Mouse (Mus musculus) intestine, embryonic 15.5 days (tissue): ENCODE measurements around the gene Ercc6l2. TPM values are rescaled to one million over a fixed set of nuclear protein-coding genes. Genes with fewer than 3 reads are reported as not detected.
"Not testable (repeated sequence)": the region's sequence is repeated elsewhere in the genome, so short reads cannot be mapped to it uniquely, and the experiment has no call there.

ENCODE experiments used
- ATAC-seq: fragments of 200-750 bp; cut with Nextera tagmentation; 2 replicates; pipeline ENCODE4 v1.8.0; 2017; ENCODE audit warnings: moderate TSS enrichment, moderate library complexity
- H3K27ac ChIP-seq: fragments of 300-500 bp; sonication (generic); 2 replicates; pipeline ENCODE4 v1.5.1; 2015; ENCODE audit warnings: mild to moderate bottlenecking, inconsistent platforms
- H3K27me3 ChIP-seq: fragments of 300-500 bp; sonication (generic); replicated peaks from 2 replicates; pipeline ENCODE4 v1.6.1; 2015; ENCODE audit warnings: inconsistent platforms
- H3K36me3 ChIP-seq: fragments of 300-500 bp; sonication (generic); 2 replicates; pipeline ENCODE4 v1.6.1; 2015; ENCODE audit warnings: inconsistent platforms
- H3K4me1 ChIP-seq: fragments of 300-500 bp; sonication (generic); replicated peaks from 2 replicates; pipeline ENCODE4 v1.6.1; 2015; ENCODE audit warnings: inconsistent platforms
- H3K4me2 ChIP-seq: fragments of 300-500 bp; sonication (generic); replicated peaks from 2 replicates; pipeline ENCODE4 v1.6.1; 2015; ENCODE audit warnings: mild to moderate bottlenecking, inconsistent platforms
- H3K4me3 ChIP-seq: fragments of 300-500 bp; sonication (generic); replicated peaks from 2 replicates; pipeline ENCODE4 v1.5.1; 2015; ENCODE audit warnings: inconsistent platforms
- H3K9ac ChIP-seq: fragments of 300-500 bp; sonication (generic); 2 replicates; pipeline ENCODE4 v1.6.1; 2015; ENCODE audit warnings: inconsistent platforms
- H3K9me3 ChIP-seq: fragments of 300-500 bp; sonication (generic); 2 replicates; pipeline ENCODE4 v1.6.1; 2016; ENCODE audit warnings: inconsistent platforms
- WGBS: fragments of 180-500 bp; shearing (Covaris S2); methylation state at CpG from one replicate; pipeline ENCODE4 v1.1.7; 2015; 5-methylcytosine and 5-hydroxymethylcytosine counted together
- polyA plus RNA-seq: library from polyadenylated mRNA; unstranded; fragments of >200 nt; fragmentation: Nextera tagmentation; extraction: Ambion mirVana; gene quantifications from 2 replicates; pipeline ENCODE4 v1.2.1, GENCODE M21; 2015

Ercc6l2 gene
- polyA plus RNA-seq, 1 experiment from 2014 or later = 22.5 TPM

DNA sequence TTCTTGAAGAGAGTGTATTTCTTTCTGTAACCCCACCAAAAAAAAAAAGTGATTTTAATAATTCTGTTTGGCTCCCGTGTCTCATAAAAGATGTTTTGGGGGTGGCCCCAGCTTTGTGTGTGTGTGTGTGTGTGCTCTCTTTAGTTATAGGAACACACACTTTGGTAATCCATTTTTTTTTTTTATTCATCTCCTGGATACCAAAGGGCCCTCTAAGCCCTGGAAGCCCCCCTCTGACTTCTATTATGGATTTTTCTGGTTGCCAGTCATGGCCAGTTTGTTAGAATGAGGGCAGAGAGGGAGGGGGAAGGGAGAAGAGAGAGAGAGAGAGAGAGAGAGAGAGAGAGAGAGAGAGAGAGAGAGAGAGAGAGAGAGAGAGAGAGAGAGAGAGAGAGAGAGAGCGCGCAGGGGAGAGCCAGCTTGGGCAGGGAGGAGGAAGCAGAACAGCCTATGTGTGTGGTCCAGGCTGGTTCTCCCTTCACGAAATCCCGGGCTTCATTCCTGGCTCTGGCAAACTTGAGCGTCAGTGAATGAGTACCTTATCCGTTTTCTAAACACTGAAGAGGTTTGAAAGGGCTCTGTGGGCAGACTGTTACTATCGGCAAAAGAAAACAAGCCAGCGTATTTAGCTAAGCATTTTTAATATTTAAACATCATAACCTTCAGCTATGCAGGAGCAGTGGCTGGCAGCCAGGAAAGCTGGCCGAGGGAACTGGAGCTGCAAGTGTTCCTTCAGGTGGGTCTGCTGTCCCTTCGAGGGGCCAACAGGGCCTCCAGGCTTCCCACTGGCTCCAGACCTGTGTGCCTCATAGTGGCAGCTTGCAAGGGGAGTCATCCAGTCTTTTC lies 103.0 kb downstream of the Ercc6l2 start:
- Histone ChIP-seq H3K27me3 (no peaks in the 10 kb centered on the region), H3K9me3 (no peaks in the 10 kb centered on the region), H3K4me2 (peak overlapping the region; percentile 13), H3K36me3 (no peaks in the 10 kb centered on the region), H3K27ac (peak overlapping the region; percentile 76), H3K9ac (no peak overlapping the region), H3K4me1 (peaks cover 26% of the 10 kb centered on the region), H3K4me3 (no peak overlapping the region)
- peak; percentile 57 for ATAC-seq
- 13% methylated on average over 11 of the region's 11 CpGs for WGBS

DNA sequence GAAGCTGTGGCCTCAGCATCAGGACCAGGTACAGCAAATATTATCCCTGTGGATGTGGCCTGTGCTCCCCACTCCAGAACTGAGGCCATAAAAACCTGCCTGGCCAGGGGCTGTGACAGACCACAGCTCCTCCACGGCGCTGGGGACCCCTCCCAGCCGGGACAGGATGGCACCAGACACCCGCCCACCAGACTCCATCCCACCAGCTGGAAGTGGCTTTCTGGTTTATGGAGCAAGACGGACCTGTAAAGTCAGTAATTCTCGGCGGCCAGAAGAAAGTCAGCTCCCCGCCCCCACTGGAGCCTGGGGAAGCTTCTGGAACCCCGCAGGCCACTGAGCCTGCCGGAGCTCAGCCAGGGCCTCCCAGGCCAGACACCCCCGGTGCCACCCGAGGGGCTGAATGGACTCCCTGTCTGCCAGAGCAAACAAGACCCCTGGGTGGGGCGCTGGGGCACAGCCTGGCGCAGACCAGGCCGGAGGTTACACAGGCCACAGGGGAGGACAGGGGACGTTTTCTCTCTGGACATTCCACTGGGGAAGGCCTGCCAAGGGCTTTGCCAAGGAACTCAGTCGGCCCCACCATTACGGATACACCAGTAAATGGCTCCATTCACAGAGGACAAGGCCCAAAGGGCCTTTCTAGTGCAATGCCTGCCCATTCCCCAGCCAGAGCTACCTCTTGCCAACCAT lies 103.8 kb downstream of the Ercc6l2 start:
- Histone ChIP-seq H3K27ac (peak overlapping the region; percentile 76), H3K4me3 (no peak overlapping the region), H3K9me3 (no peaks in the 10 kb centered on the region), H3K36me3 (no peaks in the 10 kb centered on the region), H3K27me3 (no peaks in the 10 kb centered on the region), H3K9ac (0 out of 2 replicates have a peak overlapping the region, but pooled peaks have one; percentile 12), H3K4me1 (peaks cover 26% of the 10 kb centered on the region), H3K4me2 (peak overlapping the region; percentile 13; the same call in 1 of the 2 replicates)
- ATAC-seq = 0 out of 2 replicates have a peak, but pooled peaks have one; percentile 42
- 32% methylated on average over 18 of the region's 18 CpGs for WGBS

DNA sequence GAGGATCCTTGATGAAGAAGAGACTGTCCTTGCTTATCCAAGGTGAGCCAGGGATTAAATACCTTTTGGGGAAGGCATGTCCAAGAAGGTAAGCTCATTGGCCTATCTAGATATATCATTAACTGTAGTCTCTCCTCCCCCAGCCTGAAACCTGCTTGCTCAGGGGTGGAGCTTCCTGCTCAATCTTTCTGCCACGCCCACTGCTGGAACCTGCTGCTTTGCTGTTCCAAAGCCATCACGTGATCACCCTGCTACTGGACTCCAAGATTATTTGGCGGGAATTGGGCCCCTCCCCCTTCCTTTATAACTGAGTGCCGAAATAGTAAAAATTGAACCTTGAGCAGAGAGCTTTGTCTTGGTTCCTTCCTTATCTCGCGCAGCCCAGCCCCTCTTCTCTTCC lies 109.0 kb downstream of the Ercc6l2 start:
- not testable (repeated sequence) for H3K4me2 ChIP-seq, H3K9me3 ChIP-seq, H3K27me3 ChIP-seq, H3K27ac ChIP-seq, H3K9ac ChIP-seq, H3K4me1 ChIP-seq, H3K36me3 ChIP-seq, H3K4me3 ChIP-seq
- 57% methylated on average over 2 of the region's 6 CpGs for WGBS
- peak; percentile 18; the same call in 1 of the 2 replicates for ATAC-seq

DNA sequence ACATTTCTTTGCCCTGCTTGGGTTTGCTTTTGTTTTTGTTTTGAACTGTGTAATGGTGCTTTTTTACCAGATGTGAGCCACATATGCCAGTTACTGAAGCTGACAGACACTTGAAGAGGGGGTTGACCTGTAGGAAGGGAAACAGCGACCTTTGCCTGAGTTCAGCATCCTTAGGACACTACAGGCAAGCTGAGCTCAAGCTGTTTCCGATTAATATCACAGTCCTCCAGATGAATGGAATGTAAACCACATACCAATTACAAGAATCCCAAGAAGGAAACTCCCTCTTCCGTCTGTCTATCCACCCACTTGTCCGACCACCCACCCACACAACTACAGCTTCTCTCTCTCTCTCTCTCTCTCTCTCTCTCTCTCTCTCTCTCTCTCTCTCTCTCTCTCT lies 112.3 kb downstream of the Ercc6l2 start:
- H3K4me2 ChIP-seq = no peak overlapping the region
- H3K27me3 ChIP-seq = no peaks in the 10 kb centered on the region
- no peak for ATAC-seq
- H3K36me3 ChIP-seq = no peaks in the 10 kb centered on the region
- peaks cover 19% of the 10 kb centered on the region; the same call in 1 of the 2 replicates for H3K4me1 ChIP-seq
- no peak overlapping the region for H3K4me3 ChIP-seq
- no peak overlapping the region for H3K9ac ChIP-seq
- WGBS = 45% methylated on average over 4 of the region's 4 CpGs
- H3K27ac ChIP-seq = peak overlapping the region; percentile 22; the same call in 1 of the 2 replicates
- H3K9me3 ChIP-seq = no peaks in the 10 kb centered on the region

DNA sequence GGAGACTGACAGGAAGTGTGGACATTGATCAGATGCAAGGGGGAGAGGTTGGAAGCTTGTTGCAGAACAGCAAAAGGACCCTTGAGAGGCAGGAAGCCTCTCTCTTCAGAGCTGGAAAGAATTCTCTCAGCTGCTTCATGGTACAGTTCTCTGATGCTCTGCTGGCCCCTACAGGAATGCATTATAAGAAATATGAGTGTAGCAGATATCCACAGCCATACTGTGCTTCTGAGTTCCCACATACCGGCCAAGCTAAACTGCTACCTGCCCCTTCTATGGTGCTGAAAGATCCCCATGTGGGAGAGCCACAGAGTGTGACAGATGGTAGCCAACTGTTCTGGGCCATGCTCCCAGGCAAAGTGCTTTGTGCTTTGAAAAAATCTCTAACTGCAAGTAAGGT lies 114.3 kb downstream of the Ercc6l2 start:
- Histone ChIP-seq H3K9me3 (no peaks in the 10 kb centered on the region), H3K9ac (no peak overlapping the region), H3K27ac (peak overlapping the region; percentile 72), H3K4me3 (no peak overlapping the region), H3K4me2 (no peak overlapping the region), H3K4me1 (peaks cover 19% of the 10 kb centered on the region; the same call in 1 of the 2 replicates), H3K27me3 (no peaks in the 10 kb centered on the region), H3K36me3 (no peaks in the 10 kb centered on the region)
- WGBS = 15% methylated on average over 1 of the region's 1 CpGs
- ATAC-seq = peak; percentile 66

DNA sequence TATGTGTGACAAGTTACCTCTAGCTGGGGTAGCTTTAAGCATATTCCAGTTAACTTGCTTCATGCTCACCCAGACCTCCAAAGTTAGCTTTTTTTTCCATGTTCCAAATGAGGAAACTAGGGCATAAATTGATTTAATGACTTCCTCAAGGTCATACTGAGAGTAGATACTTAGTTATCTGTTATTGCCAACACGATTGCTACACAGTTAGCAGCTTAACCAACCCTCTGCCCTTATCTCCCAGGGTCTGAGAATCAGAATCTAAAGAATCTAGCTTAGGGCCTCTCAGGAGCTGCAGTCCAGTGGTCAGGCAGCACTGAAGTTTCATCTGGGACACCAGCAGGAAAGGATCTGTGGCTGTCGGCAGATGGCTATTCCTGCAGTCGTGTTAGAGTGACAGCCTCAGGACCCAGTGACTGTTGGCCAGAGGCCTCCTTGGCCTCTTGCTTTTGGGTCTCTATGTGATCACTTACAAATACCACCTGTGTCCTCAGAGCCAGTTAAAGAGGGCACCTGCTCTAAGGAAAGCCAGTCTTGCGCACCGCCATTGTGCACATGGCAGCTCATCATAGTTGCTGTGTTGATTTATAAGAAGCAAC lies 115.0 kb downstream of the Ercc6l2 start:
- ATAC-seq = peak; percentile 65
- Histone ChIP-seq H3K4me1 (peaks cover 19% of the 10 kb centered on the region; the same call in 1 of the 2 replicates), H3K27ac (peak overlapping the region; percentile 72), H3K27me3 (no peaks in the 10 kb centered on the region), H3K9ac (no peak overlapping the region), H3K4me3 (no peak overlapping the region), H3K36me3 (no peaks in the 10 kb centered on the region), H3K9me3 (no peaks in the 10 kb centered on the region), H3K4me2 (0 out of 2 replicates have a peak overlapping the region, but pooled peaks have one; percentile 2)
- WGBS = 48% methylated on average over 5 of the region's 5 CpGs

DNA sequence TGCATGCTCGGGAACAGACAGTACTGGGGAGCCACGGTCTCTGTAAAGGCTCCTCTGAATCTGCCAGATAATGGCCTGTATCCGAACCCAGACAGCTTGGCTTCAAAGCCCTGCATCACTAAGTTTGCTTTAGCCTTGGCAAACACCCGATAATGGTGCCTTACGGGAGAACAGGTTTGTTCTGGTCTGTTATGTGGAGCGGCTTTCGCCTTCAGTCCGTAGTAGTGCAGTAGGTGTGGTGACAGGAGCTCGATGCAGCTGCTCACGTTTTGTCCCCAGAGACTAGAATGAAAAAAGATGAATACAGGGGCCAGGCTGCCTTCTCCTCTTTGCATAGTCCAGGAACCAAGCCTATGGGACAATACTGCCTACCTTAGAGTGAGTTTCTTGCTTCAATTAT lies 115.5 kb downstream of the Ercc6l2 start:
- ATAC-seq = peak; percentile 57
- Histone ChIP-seq H3K27me3 (no peaks in the 10 kb centered on the region), H3K4me3 (no peak overlapping the region), H3K4me2 (0 out of 2 replicates have a peak overlapping the region, but pooled peaks have one; percentile 2), H3K27ac (peak overlapping the region; percentile 72; the same call in 1 of the 2 replicates), H3K9me3 (no peaks in the 10 kb centered on the region), H3K4me1 (peaks cover 19% of the 10 kb centered on the region; the same call in 1 of the 2 replicates), H3K9ac (no peak overlapping the region), H3K36me3 (no peaks in the 10 kb centered on the region)
- WGBS = 61% methylated on average over 10 of the region's 10 CpGs

DNA sequence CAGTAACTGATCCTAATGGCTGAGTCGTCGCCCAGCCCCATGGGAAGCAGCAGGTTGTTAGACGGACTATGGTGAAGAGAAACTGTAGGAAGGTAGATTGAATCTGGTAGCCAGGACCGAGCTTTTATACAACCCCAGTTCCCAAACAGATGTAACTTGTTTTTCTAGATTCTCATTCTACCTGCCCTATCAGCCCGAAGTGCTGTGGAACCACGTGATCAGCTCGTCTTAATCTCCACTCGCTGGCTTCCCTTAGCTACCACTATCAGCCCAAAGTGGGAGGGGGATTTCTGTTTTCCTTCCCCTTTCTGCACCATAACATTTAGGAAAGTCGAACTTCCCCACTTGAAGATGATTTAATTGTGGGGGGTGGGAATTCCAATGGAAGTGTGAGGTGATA lies 121.3 kb downstream of the Ercc6l2 start:
- WGBS = 80% methylated on average over 9 of the region's 9 CpGs
- Histone ChIP-seq H3K4me3 (no peak overlapping the region), H3K9ac (no peak overlapping the region), H3K9me3 (no peaks in the 10 kb centered on the region), H3K4me1 (no peaks in the 10 kb centered on the region), H3K4me2 (no peak overlapping the region), H3K27ac (no peak overlapping the region), H3K27me3 (no peaks in the 10 kb centered on the region), H3K36me3 (no peaks in the 10 kb centered on the region)
- no peak for ATAC-seq

DNA sequence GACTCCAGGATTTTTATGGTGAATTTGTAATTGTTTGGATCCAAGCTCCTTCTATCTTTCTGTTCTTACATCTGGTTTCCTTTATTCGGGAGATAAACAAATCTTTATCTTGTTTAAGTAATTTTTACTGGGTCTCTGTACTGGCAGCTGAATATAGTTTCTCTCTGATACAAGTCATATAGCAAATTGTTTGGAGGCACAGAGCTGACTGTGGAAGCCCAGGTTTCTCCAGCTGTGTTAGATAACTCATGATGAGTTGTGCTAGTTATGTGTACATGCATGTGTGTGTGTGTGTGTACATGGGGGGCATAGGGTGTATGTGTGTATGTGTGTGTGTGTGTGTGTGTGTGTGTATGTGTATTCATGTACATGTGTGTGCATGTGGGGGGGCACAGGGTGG lies 125.2 kb downstream of the Ercc6l2 start:
- Histone ChIP-seq H3K9ac (no peak overlapping the region), H3K4me3 (no peak overlapping the region), H3K36me3 (no peaks in the 10 kb centered on the region), H3K4me2 (no peak overlapping the region), H3K9me3 (no peaks in the 10 kb centered on the region), H3K4me1 (0 out of 2 replicates have a peak, but pooled peaks cover 2% of the 10 kb centered on the region), H3K27me3 (no peaks in the 10 kb centered on the region), H3K27ac (peak overlapping the region; percentile 59)
- peak; percentile 76 for ATAC-seq
- WGBS = 24% methylated on average over 1 of the region's 1 CpGs

DNA sequence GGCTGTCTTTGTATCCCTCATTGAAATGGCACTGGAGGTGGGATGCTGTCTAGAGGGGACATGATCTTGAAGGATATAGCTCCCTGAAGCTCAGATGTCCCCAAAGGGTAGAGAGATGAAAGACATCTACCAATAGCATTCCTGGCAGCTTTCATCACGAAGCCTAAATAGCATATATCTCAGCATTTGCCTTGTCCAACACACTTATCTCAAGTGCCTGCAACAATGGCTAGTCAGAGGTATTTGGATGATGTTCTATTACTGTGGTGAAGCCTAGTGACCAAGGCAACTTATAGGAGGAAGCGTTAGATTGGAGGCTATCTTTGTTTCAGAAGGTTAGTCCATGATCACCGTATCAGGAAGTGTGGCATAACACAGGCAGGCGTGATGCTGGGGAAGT lies 126.1 kb downstream of the Ercc6l2 start:
- Histone ChIP-seq H3K27ac (no peak overlapping the region), H3K9ac (no peak overlapping the region), H3K27me3 (no peaks in the 10 kb centered on the region), H3K36me3 (no peaks in the 10 kb centered on the region), H3K4me1 (0 out of 2 replicates have a peak, but pooled peaks cover 2% of the 10 kb centered on the region), H3K4me2 (no peak overlapping the region), H3K4me3 (no peak overlapping the region), H3K9me3 (no peaks in the 10 kb centered on the region)
- WGBS = 90% methylated on average over 4 of the region's 4 CpGs
- ATAC-seq = no peak

DNA sequence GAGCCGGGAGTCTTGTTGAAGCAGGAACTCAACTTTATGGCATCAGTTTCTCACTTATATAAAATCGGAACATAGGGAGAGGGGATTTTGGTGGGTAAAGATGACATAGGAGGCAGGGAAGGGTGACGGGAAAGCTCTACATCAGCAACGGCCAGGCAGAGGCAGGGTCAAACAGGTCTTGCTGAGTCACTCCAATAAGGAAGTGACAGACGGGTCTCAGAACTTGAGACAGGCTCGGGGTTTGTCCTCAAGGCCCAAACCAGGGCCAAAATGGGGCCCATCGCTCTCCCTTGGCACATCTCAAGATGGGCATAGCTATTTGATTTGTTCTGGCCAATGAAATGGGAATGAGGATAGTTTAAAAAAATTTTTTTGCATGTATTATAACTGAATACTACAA lies 128.6 kb downstream of the Ercc6l2 start:
- Histone ChIP-seq H3K27me3 (no peaks in the 10 kb centered on the region), H3K4me3 (no peak overlapping the region), H3K27ac (no peak overlapping the region), H3K36me3 (no peaks in the 10 kb centered on the region), H3K4me1 (0 out of 2 replicates have a peak, but pooled peaks cover 2% of the 10 kb centered on the region), H3K9ac (no peak overlapping the region), H3K4me2 (no peak overlapping the region), H3K9me3 (no peaks in the 10 kb centered on the region)
- ATAC-seq = no peak; the same call in 1 of the 2 replicates
- WGBS = 68% methylated on average over 7 of the region's 7 CpGs
